Mouse (Mus musculus) brain, embryonic 14.5 days (tissue): ENCODE data around the gene Tmem44.

Source experiments
- CTCF ChIP-seq: fragments of 200-500 bp; IDR thresholded peaks from 2 replicates; pipeline ENCODE4 v1.5.1; 2012; ENCODE audit warnings: inconsistent platforms, mild to moderate bottlenecking, moderate library complexity, borderline replicate concordance; ENCODE audit not compliant: insufficient read depth, insufficient read length; ENCODE audit errors: extremely low read depth
- POLR2A ChIP-seq: fragments of 200-500 bp; IDR thresholded peaks from 2 replicates; pipeline ENCODE4 v1.6.1; 2012; ENCODE audit warnings: mild to moderate bottlenecking, inconsistent platforms, borderline replicate concordance; ENCODE audit not compliant: poor library complexity, insufficient read depth, insufficient read length, severe bottlenecking; ENCODE audit errors: extremely low read depth

DNA sequence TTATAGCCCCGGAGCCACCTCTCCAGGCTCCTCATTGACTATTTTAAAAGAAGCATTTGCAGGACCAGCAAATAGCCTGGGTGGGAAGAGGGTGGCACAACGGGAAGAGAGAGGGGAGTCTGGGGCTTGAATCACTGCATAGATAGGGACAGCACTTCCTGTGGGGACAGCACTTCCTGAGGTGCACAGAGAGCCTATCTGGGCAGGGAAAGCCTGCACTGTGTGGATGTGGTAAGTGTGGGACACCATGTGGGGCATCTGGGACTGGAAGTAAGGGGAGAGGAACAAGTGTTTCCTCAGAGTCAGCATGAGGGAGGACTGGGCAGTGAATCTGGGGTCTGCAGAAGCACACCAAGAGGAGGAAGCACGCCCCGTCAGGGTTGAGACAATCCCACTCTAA lies 17.1 kb downstream of the Tmem44 start:
- TF ChIP-seq CTCF (no peak), POLR2A (no peak)
